Mouse (Mus musculus): ENCODE results near the gene Tekt2. TPM values are rescaled to one million over a fixed set of nuclear protein-coding genes. Genes with fewer than 3 reads are reported as not detected.

Tekt2 gene
- polyA plus RNA-seq (2015; fragmentation: Nextera tagmentation; extraction: Ambion mirVana): 4.8 and 5.6 TPM in 2 replicates

DNA sequence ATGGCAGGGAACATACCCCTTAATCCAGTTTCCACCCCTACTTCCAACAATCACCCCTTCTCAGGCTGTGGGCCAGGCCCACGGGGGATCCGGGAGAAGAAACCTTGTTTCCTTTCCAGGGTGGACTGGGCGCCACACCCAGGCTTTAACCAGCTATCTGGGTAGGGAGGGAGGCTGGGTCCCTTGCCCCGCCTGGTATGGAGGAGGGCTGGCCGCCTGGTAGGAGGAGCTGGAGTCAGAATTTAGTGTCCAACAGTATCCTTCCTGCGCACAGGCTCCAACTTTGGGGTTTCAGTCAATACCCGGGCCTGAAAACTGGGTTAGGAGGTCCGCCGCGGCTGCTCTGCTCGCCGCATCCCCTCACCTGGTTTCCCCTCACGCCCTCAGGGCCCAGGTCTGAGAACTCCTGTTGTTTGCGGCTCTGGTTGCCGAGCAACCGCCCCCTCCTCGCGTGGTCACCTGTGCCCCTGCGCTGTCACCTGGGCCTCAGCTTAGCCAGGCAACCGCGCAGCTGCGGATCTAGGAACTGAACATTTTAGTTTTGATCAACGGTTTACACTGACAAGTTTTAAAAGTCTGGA lies at the start of gene Tekt2:
Tekt2 (minus strand) TSS at position 408 of the 581 bp plus-strand sequence.
- 0 out of 2 replicates have a peak, but pooled peaks have one; percentile 29 for ATAC-seq

DNA sequence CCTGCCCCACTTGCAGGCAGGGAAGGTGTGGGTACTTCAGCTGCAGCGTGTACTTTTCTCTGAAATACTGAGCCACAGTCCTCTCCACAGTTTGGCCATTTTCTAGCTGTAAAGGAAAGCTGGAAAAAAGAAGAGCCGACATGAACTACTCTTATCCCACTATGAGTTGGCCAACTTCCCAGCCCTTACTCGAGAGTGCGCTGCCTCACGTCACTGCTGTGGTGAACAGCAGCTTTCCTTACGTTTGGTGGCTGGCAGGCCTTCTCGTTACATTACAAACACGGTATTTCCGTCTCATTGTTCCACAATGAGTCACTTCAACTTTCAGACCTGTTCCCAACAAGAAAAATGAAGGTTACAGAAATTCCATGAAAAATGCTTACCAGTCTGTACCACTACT lies 46.0 kb upstream of the Tekt2 start:
- no peak overlapping the region for H3K4me3 ChIP-seq (ENCODE audit: low read length)
- H3K27me3 ChIP-seq (replicated peaks; ENCODE audit: control insufficient read depth, insufficient read depth, low read length): no peaks in the 10 kb centered on the region
- no peak for ATAC-seq
- whole genome bisulfite sequencing: 75% methylated on average over 9 of the region's 9 CpGs
- no peak overlapping the region for H3K27ac ChIP-seq (ENCODE audit: low read length)
- no peak overlapping the region for H3K4me2 ChIP-seq (ENCODE audit: low read depth, low read length)
- no peaks in the 10 kb centered on the region for H3K36me3 ChIP-seq (ENCODE audit: control insufficient read depth, insufficient read depth, low read length)
- H3K9me3 ChIP-seq (ENCODE audit: control insufficient read depth, low read length): no peaks in the 10 kb centered on the region
- no peaks in the 10 kb centered on the region for H3K4me1 ChIP-seq (ENCODE audit: control insufficient read depth, insufficient read depth, low read length)
- no peak overlapping the region for H3K9ac ChIP-seq (ENCODE audit: low read depth, low read length)

More for the DNA sequence above, at the start of gene Tekt2:
- peak within 1 kb of the TSS; percentile 61 for H3K4me2 ChIP-seq (ENCODE audit: low read depth, low read length)
- 8% methylated on average over 23 of the region's 23 CpGs for WGBS
- H3K9ac ChIP-seq (ENCODE audit: low read depth, low read length): peak within 1 kb of the TSS; percentile 39
- no peaks in the 10 kb centered on the region; the same call in 1 of the 2 replicates for H3K27me3 ChIP-seq (replicated peaks; ENCODE audit: control insufficient read depth, insufficient read depth, low read length)
- H3K9me3 ChIP-seq (ENCODE audit: control insufficient read depth, low read length): no peaks in the 10 kb centered on the region
- H3K4me3 ChIP-seq (ENCODE audit: low read length): peak within 1 kb of the TSS; percentile 37
- H3K4me1 ChIP-seq (ENCODE audit: control insufficient read depth, insufficient read depth, low read length): peaks cover 9% of the 10 kb centered on the region
- no peaks in the 10 kb centered on the region for H3K36me3 ChIP-seq (ENCODE audit: control insufficient read depth, insufficient read depth, low read length)
- no peak within 1 kb of the TSS for H3K27ac ChIP-seq (ENCODE audit: low read length)

DNA sequence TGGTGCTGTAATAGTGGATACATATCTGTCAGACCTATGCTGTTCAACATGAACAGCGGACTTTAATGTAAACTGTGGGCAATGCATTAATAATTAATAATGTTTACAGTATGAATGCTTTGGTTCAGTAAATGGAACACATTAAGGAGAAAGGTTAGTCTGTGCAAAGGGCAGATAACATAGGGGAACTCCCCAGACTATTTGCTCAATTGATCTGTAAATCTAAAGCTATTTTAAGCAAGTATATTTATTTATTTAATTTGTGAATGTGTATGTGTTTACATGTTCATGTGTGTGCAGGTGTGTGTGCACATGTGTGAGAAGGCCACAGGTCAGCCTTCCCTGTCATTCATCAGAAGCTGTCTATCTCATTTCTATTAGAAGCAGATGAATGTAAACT lies 34.6 kb upstream of the Tekt2 start:
- 82% methylated on average over 1 of the region's 1 CpGs for WGBS
- no peaks in the 10 kb centered on the region; the same call in none of the 2 replicates for H3K36me3 ChIP-seq (ENCODE audit: control insufficient read depth, insufficient read depth, low read length)
- no peak for ATAC-seq

DNA sequence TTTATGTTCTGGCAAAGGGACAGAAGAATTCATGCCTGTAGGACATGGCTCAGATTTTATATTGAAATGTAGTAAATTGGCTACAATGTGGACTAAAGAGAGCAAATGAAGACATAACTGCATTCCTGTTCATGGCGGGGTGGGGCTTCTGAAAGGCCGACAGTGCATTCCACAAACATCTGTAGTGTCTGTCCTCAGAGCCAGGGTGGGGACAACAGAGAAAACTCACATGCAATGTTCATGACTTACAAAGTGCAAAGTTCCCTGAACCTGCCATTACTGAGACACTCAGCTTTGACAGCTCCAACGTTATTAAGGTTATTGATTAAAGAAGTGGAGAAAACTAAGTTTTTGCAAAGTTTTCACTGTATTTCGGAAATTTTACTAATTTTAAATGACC lies 18.0 kb upstream of the Tekt2 start:
- Histone ChIP-seq H3K27ac (ENCODE audit: low read length) (no peak overlapping the region), H3K9ac (ENCODE audit: low read depth, low read length) (no peak overlapping the region), H3K4me3 (ENCODE audit: low read length) (no peak overlapping the region), H3K36me3 (ENCODE audit: control insufficient read depth, insufficient read depth, low read length) (peaks cover 11% of the 10 kb centered on the region), H3K4me2 (ENCODE audit: low read depth, low read length) (no peak overlapping the region), H3K4me1 (ENCODE audit: control insufficient read depth, insufficient read depth, low read length) (no peaks in the 10 kb centered on the region), H3K27me3 (replicated peaks; ENCODE audit: control insufficient read depth, insufficient read depth, low read length) (no peaks in the 10 kb centered on the region), H3K9me3 (ENCODE audit: control insufficient read depth, low read length) (no peaks in the 10 kb centered on the region)
- 59% methylated on average over 4 of the region's 4 CpGs for WGBS
- ATAC-seq: peak; percentile 69

More for the DNA sequence above, 34.6 kb upstream of the Tekt2 start:
- H3K4me2 ChIP-seq (ENCODE audit: low read depth, low read length): no peak overlapping the region
- no peaks in the 10 kb centered on the region for H3K9me3 ChIP-seq (ENCODE audit: control insufficient read depth, low read length)
- H3K4me1 ChIP-seq (ENCODE audit: control insufficient read depth, insufficient read depth, low read length): no peaks in the 10 kb centered on the region
- H3K27ac ChIP-seq (ENCODE audit: low read length): no peak overlapping the region
- no peaks in the 10 kb centered on the region for H3K27me3 ChIP-seq (replicated peaks; ENCODE audit: control insufficient read depth, insufficient read depth, low read length)
- H3K9ac ChIP-seq (ENCODE audit: low read depth, low read length): no peak overlapping the region
- H3K4me3 ChIP-seq (ENCODE audit: low read length): no peak overlapping the region

DNA sequence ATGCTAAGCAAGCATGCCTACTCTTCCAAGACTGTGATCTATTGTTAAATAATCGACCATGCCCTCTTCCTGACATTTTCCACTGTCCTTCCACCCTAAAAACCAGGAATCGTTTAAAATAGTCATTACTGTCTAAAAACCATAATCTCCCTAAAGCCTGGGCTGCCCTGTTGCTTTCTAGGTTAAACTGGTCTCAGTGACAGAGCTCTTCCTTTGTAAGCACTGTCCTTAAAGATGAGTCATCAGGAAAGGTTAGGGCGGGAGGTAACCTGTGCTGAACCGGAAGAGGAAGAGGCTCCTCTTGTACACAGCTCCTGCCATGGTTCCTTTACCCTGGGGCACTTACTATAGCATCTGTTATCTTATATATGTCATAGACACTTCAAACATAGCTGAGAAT lies 14.0 kb upstream of the Tekt2 start:
- Histone ChIP-seq H3K27me3 (replicated peaks; ENCODE audit: control insufficient read depth, insufficient read depth, low read length) (no peaks in the 10 kb centered on the region), H3K9me3 (ENCODE audit: control insufficient read depth, low read length) (no peaks in the 10 kb centered on the region), H3K36me3 (ENCODE audit: control insufficient read depth, insufficient read depth, low read length) (peaks cover 4% of the 10 kb centered on the region), H3K4me3 (ENCODE audit: low read length) (no peak overlapping the region), H3K27ac (ENCODE audit: low read length) (no peak overlapping the region), H3K4me2 (ENCODE audit: low read depth, low read length) (no peak overlapping the region), H3K4me1 (ENCODE audit: control insufficient read depth, insufficient read depth, low read length) (no peaks in the 10 kb centered on the region), H3K9ac (ENCODE audit: low read depth, low read length) (no peak overlapping the region)
- no peak for ATAC-seq
- 68% methylated on average over 4 of the region's 4 CpGs for WGBS

DNA sequence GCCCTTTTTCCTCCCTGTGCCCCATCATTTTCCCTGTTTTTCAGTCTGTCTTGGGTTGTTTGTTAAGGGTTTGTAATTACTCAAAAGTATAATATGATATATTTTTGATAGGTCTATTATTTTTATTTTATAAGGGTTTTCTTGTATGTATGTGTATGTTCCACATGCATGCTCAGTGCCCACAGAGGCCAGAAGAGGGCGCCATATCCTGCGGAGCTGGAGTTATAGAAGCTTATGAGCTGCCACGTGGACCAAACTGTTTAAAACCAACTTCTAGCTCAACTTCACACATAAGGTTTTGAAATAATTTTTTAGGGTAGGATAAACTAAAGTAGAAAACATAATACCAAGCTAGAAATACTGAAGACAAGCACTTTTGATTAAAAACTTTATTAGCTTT lies 6.9 kb upstream of the Tekt2 start:
- Histone ChIP-seq H3K4me2 (ENCODE audit: low read depth, low read length) (no peak overlapping the region), H3K9ac (ENCODE audit: low read depth, low read length) (no peak overlapping the region), H3K4me3 (ENCODE audit: low read length) (no peak overlapping the region), H3K36me3 (ENCODE audit: control insufficient read depth, insufficient read depth, low read length) (no peaks in the 10 kb centered on the region), H3K4me1 (ENCODE audit: control insufficient read depth, insufficient read depth, low read length) (no peaks in the 10 kb centered on the region), H3K27ac (ENCODE audit: low read length) (no peak overlapping the region), H3K27me3 (replicated peaks; ENCODE audit: control insufficient read depth, insufficient read depth, low read length) (no peaks in the 10 kb centered on the region), H3K9me3 (ENCODE audit: control insufficient read depth, low read length) (no peaks in the 10 kb centered on the region)
- ATAC-seq: no peak
- WGBS: 51% methylated on average over 3 of the region's 3 CpGs

DNA sequence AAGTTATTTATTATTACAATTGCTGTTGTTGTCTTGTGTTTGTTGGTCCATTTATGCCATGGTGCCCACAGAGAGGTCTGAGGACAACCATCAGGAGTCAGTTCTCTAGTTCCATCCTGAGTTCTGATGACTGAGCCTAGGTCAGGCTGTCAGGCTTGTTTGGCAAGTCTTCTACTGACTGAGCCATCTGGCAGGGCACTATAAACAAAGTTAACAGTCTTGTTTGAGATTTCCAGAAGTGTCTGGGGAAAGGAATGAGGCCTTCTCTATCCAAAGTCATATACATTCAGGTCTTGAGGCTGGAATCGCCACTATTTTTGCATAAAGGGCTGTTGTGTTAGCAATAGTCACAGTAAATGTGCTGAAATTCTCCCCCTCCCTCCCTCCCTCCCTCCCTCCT lies 6.3 kb upstream of the Tekt2 start:
- Histone ChIP-seq H3K9me3 (ENCODE audit: control insufficient read depth, low read length) (no peaks in the 10 kb centered on the region), H3K36me3 (ENCODE audit: control insufficient read depth, insufficient read depth, low read length) (no peaks in the 10 kb centered on the region), H3K27me3 (replicated peaks; ENCODE audit: control insufficient read depth, insufficient read depth, low read length) (no peaks in the 10 kb centered on the region), H3K4me1 (ENCODE audit: control insufficient read depth, insufficient read depth, low read length) (no peaks in the 10 kb centered on the region), H3K4me3 (ENCODE audit: low read length) (no peak overlapping the region), H3K9ac (ENCODE audit: low read depth, low read length) (no peak overlapping the region), H3K27ac (ENCODE audit: low read length) (no peak overlapping the region), H3K4me2 (ENCODE audit: low read depth, low read length) (no peak overlapping the region)
- ATAC-seq: no peak
- WGBS: 32% methylated on average over 1 of the region's 1 CpGs

DNA sequence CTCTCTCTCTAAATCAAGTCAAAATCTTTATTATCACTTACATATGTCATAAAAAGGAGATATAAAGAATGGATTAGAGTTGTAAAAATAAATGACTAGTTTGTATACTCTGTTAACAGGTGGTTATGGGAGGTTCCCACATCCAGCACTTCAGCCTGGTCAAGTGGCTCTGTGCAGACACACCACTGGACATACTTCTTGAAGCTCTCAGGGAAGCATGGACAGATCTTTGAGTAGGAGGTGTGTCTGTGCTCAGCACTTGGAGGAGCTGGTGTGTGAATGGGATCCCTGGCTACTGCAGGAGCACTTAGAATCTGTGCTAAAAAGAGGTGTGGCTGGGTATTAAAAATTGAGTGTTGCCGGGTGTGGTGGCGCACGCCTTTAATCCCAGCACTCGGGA lies 4.8 kb upstream of the Tekt2 start:
- WGBS: 92% methylated on average over 4 of the region's 4 CpGs
- no peak overlapping the region for H3K4me3 ChIP-seq (ENCODE audit: low read length)
- no peak overlapping the region for H3K27ac ChIP-seq (ENCODE audit: low read length)
- no peaks in the 10 kb centered on the region for H3K9me3 ChIP-seq (ENCODE audit: control insufficient read depth, low read length)
- H3K36me3 ChIP-seq (ENCODE audit: control insufficient read depth, insufficient read depth, low read length): no peaks in the 10 kb centered on the region
- no peak overlapping the region for H3K4me2 ChIP-seq (ENCODE audit: low read depth, low read length)
- H3K4me1 ChIP-seq (ENCODE audit: control insufficient read depth, insufficient read depth, low read length): 0 out of 2 replicates have a peak, but pooled peaks cover 3% of the 10 kb centered on the region
- no peak for ATAC-seq
- no peak overlapping the region for H3K9ac ChIP-seq (ENCODE audit: low read depth, low read length)
- no peaks in the 10 kb centered on the region for H3K27me3 ChIP-seq (replicated peaks; ENCODE audit: control insufficient read depth, insufficient read depth, low read length)

DNA sequence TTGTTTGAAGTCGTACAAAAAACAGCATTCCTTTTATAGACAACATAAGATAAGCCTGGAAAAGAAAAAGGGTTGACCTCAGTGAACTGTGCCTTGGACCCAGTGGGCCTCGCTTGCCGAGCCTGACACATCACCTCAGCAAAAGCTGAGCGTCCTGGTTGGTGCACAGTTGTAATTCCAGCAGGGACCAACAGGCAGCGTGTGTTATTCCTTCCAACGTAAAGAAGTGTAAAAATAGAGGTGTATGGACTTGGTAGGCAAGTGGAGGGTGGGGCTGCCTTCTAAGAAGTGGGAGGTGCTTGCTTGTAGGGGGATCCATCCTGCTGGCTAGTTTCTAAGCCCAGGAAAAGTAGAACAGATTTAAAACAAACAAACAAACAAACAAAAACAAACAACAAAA lies 548 bp upstream of the Tekt2 start:
- H3K27ac ChIP-seq (ENCODE audit: low read length): no peak overlapping the region
- 27% methylated on average over 6 of the region's 6 CpGs for WGBS
- no peak overlapping the region for H3K4me3 ChIP-seq (ENCODE audit: low read length)
- ATAC-seq: no peak
- no peak overlapping the region for H3K9ac ChIP-seq (ENCODE audit: low read depth, low read length)
- H3K27me3 ChIP-seq (replicated peaks; ENCODE audit: control insufficient read depth, insufficient read depth, low read length): no peaks in the 10 kb centered on the region; the same call in 1 of the 2 replicates
- no peaks in the 10 kb centered on the region for H3K9me3 ChIP-seq (ENCODE audit: control insufficient read depth, low read length)
- no peaks in the 10 kb centered on the region for H3K36me3 ChIP-seq (ENCODE audit: control insufficient read depth, insufficient read depth, low read length)
- no peak overlapping the region for H3K4me2 ChIP-seq (ENCODE audit: low read depth, low read length)
- peaks cover 4% of the 10 kb centered on the region; the same call in 1 of the 2 replicates for H3K4me1 ChIP-seq (ENCODE audit: control insufficient read depth, insufficient read depth, low read length)

DNA sequence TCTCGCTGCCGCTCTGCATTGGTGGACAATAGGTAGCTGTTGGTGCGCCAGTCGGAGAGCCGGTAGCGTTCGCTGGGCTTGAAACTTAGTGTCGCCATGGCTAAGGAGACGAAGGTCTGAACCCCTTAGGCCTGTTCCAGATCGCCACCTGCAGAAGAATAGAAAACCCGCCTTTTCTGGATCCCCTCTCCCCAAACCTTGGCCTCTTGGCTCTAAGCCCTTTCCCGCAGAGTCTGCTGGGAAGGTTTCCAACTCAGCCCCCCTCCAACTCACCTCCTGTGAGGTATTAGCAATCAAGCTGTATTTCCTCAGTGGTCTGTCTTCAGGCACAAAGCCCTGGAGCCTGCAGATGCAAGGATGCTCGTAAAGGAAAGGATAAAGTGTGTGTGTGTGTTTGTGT lies 627 bp downstream of the Tekt2 start:
- Histone ChIP-seq H3K4me3 (ENCODE audit: low read length) (0 out of 2 replicates have a peak overlapping the region, but pooled peaks have one; percentile 37), H3K27ac (ENCODE audit: low read length) (no peak overlapping the region), H3K36me3 (ENCODE audit: control insufficient read depth, insufficient read depth, low read length) (no peaks in the 10 kb centered on the region), H3K4me1 (ENCODE audit: control insufficient read depth, insufficient read depth, low read length) (peaks cover 10% of the 10 kb centered on the region), H3K4me2 (ENCODE audit: low read depth, low read length) (peak overlapping the region; percentile 61; the same call in 1 of the 2 replicates), H3K9ac (ENCODE audit: low read depth, low read length) (0 out of 2 replicates have a peak overlapping the region, but pooled peaks have one; percentile 39), H3K27me3 (replicated peaks; ENCODE audit: control insufficient read depth, insufficient read depth, low read length) (no peaks in the 10 kb centered on the region; the same call in 1 of the 2 replicates), H3K9me3 (ENCODE audit: control insufficient read depth, low read length) (no peaks in the 10 kb centered on the region)
- no peak for ATAC-seq
- WGBS: 31% methylated on average over 13 of the region's 13 CpGs

Data from intestine, embryonic 16.5 days (tissue).